Mouse (Mus musculus) left cerebral cortex, postnatal 36 days (tissue): Measurements from ENCODE around the gene Dnaaf1. TPM values are rescaled to one million over a fixed set of nuclear protein-coding genes. Genes with fewer than 3 reads are reported as not detected.

Experiments
- DNase-seq, 2 experiments: peaks; one replicate each; pipeline ENCODE4 v3.0.0; 2021 to 2022; ENCODE audit warnings: low spot score in 2 of 2, mixed read lengths in 1 of 2
- intact Hi-C: fragments of 180-260 bp; cut with DNase I; formaldehyde crosslinking; loops from one replicate; pipeline ENCODE4 v1.15.1; 2025
- total RNA-seq, 2 experiments: library from RNA; stranded (reverse); gene quantifications; 2 replicates each; pipeline ENCODE4 v1.2.3; 2021

The Dnaaf1 gene
- total RNA-seq, 2 experiments from 2014 or later, result 0.10 to 0.18 TPM

- DNase-seq, result no peak
- intact Hi-C loops, result no loop called here
Observed at GRCm38 (mm10) chr8:119568951-119569350, 6.1 kb upstream of the Dnaaf1 start.

- DNase-seq, result no peak
- intact Hi-C loops, result no loop called here
Observed at GRCm38 (mm10) chr8:119569881-119570280, 5.2 kb upstream of the Dnaaf1 start.

- no peak for DNase-seq
- intact Hi-C loops, result no loop called here
Observed at GRCm38 (mm10) chr8:119571135-119571534, 3.9 kb upstream of the Dnaaf1 start.

- no peak for DNase-seq
- intact Hi-C loops, result no loop called here
Observed at GRCm38 (mm10) chr8:119572411-119572810, 2.6 kb upstream of the Dnaaf1 start.

- DNase-seq, result no peak
- intact Hi-C loops, result loop anchor here (2.0 kb wide), 1 partner anchor 15 kb away; no protein-coding TSS in a partner anchor
Observed at GRCm38 (mm10) chr8:119575366-119575726, 311 bp downstream of the Dnaaf1 start.

- intact Hi-C loops, result no loop called here
Observed at GRCm38 (mm10) chr8:119579096-119579495, 4.1 kb downstream of the Dnaaf1 start.

GRCm38 (mm10) chr8:119580441-119581161, 5.6 kb downstream of the Dnaaf1 start:
- intact Hi-C loops, result no loop called here
- no peak for DNase-seq

More at GRCm38 (mm10) chr8:119579096-119579495, 4.1 kb downstream of the Dnaaf1 start:
- DNase-seq, result no peak

- no peak for DNase-seq
- intact Hi-C loops, result no loop called here
Observed at GRCm38 (mm10) chr8:119585901-119586300, 10.9 kb downstream of the Dnaaf1 start.

- DNase-seq, result no peak
- intact Hi-C loops, result no loop called here
Observed at GRCm38 (mm10) chr8:119588321-119588720, 13.3 kb downstream of the Dnaaf1 start.

GRCm38 (mm10) chr8:119588844-119589243, 13.8 kb downstream of the Dnaaf1 start:
- intact Hi-C loops, result no loop called here
- no peak for DNase-seq

- intact Hi-C loops, result no loop called here
- DNase-seq, result no peak
Observed at GRCm38 (mm10) chr8:119590348-119590747, 15.3 kb downstream of the Dnaaf1 start.

GRCm38 (mm10) chr8:119591456-119591855, 16.4 kb downstream of the Dnaaf1 start:
- DNase-seq, result no peak
- intact Hi-C loops, result no loop called here

- no peak for DNase-seq
- intact Hi-C loops, result no loop called here
Observed at GRCm38 (mm10) chr8:119603771-119604170, 28.7 kb downstream of the Dnaaf1 start.

GRCm38 (mm10) chr8:119604398-119604803, 29.4 kb downstream of the Dnaaf1 start:
- intact Hi-C loops, result no loop called here
- DNase-seq, result no peak

- intact Hi-C loops, result loop anchor here (5.0 kb wide), 1 partner anchor 163 kb away; no protein-coding TSS in a partner anchor
- DNase-seq, result peak; percentile 88 to 90
Observed at GRCm38 (mm10) chr8:119604996-119605395, 30.0 kb downstream of the Dnaaf1 start, which contains the start of gene Taf1c. TSS of gene Taf1c (minus strand) at chr8:119605222.

- no peak for DNase-seq
- intact Hi-C loops, result loop anchor here (5.0 kb wide), 1 partner anchor 164 kb away; no protein-coding TSS in a partner anchor
Observed at GRCm38 (mm10) chr8:119606224-119606623, 31.2 kb downstream of the Dnaaf1 start.

GRCm38 (mm10) chr8:119612471-119612870, 37.4 kb downstream of the Dnaaf1 start, which contains the start of gene Adad2:
TSS of gene Adad2 (plus strand) at chr8:119612747.
- intact Hi-C loops, result no loop called here
- DNase-seq, result no peak

- intact Hi-C loops, result no loop called here
Observed at GRCm38 (mm10) chr8:119615096-119615495, 40.1 kb downstream of the Dnaaf1 start.

GRCm38 (mm10) chr8:119616358-119616757, 41.3 kb downstream of the Dnaaf1 start:
- intact Hi-C loops, result no loop called here
- no peak for DNase-seq

More at GRCm38 (mm10) chr8:119615096-119615495, 40.1 kb downstream of the Dnaaf1 start:
- DNase-seq, result no peak

- intact Hi-C loops, result no loop called here
- no peak for DNase-seq
Observed at GRCm38 (mm10) chr8:119616811-119617210, 41.8 kb downstream of the Dnaaf1 start.

GRCm38 (mm10) chr8:119617586-119617985, 42.6 kb downstream of the Dnaaf1 start:
- intact Hi-C loops, result no loop called here
- DNase-seq, result no peak
